Mouse (Mus musculus) limb, embryonic 10.5 days (tissue): ENCODE measurements around the gene Glmn. TPM values are rescaled to one million over a fixed set of nuclear protein-coding genes. Genes with fewer than 3 reads are reported as not detected.

Experiments
- DNase-seq: peaks from one replicate; pipeline ENCODE4 v3.0.0-alpha.2; 2017; ENCODE audit warnings: low spot score
- H3K27ac ChIP-seq: fragments of 300-500 bp; sonication (generic); 2 replicates; pipeline ENCODE4 v1.5.1; 2016; ENCODE audit warnings: mild to moderate bottlenecking
- H3K27me3 ChIP-seq: fragments of 300-500 bp; sonication (generic); 2 replicates; pipeline ENCODE4 v1.6.1; 2016; ENCODE audit warnings: low read depth, mild to moderate bottlenecking; ENCODE audit not compliant: poor library complexity, severe bottlenecking
- H3K36me3 ChIP-seq: fragments of 300-500 bp; sonication (generic); 2 replicates; pipeline ENCODE4 v1.6.1; 2016; ENCODE audit warnings: mild to moderate bottlenecking, moderate library complexity
- H3K4me1 ChIP-seq: fragments of 300-500 bp; sonication (generic); 2 replicates; pipeline ENCODE4 v1.6.1; 2016
- H3K4me3 ChIP-seq: fragments of 300-500 bp; sonication (generic); 2 replicates; pipeline ENCODE4 v1.5.1; 2016; ENCODE audit warnings: mild to moderate bottlenecking, moderate library complexity
- H3K9me3 ChIP-seq: fragments of 300-500 bp; sonication (generic); replicated peaks from 2 replicates; pipeline ENCODE4 v1.6.1; 2016; ENCODE audit warnings: mild to moderate bottlenecking
- WGBS: fragments of 180-500 bp; shearing (Covaris S2); methylation state at CpG from one replicate; pipeline ENCODE4 v1.1.7; 2016; 5-methylcytosine and 5-hydroxymethylcytosine counted together
- polyA plus RNA-seq: library from polyadenylated mRNA; unstranded; fragments of >200 nt; fragmentation: Nextera tagmentation; extraction: Ambion mirVana; gene quantifications from 2 replicates; pipeline ENCODE4 v1.2.1, GENCODE M21; 2016

Gene Glmn
- 33.0 and 39.0 TPM in 2 replicates for polyA plus RNA-seq

DNA sequence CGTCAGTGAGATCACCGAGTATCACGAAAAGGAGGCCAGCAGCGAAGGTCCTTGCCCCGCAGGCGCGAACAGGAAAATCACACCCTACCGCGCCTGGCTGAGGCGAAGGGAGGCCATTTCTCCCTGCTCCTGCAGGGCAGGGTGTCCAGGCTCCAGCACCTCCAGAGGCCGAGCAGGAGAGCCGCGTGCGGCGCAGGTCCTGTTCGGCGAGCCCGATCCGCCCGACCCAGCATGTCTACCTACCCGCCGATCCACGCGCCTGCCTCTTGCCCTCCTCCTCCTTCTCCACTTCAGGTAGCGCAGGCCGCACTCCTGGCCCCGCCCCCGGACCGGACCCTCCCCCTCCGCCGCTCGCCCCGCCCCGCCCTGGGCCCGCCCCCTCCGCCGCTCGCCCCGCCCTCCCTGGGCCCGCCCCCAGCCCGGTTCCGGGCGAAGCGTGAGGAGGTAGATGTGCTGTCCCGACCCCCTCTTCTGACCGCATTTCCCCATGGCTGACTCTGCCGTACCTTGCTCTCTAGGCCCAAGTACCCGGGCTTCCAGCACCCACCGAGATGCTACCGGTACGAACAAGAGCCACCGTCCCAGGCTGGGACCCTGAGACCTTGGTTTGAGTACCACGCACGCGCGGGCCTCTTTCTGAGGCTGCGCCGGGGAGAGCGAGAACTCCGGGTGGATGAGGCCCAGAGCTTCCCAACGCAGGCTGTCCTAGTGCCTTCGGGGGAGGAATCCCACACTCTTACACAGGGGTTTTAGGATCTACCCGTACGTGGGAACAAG, at the start of gene Glmn, which contains the start of gene Rpap2:
TSS of gene Glmn (minus strand) at position 588 of the 777 bp plus-strand sequence.
TSS of gene Rpap2 (plus strand) at position 73 of the 777 bp plus-strand sequence.
- Histone ChIP-seq H3K27ac (peak within 1 kb of the TSS; percentile 95), H3K4me1 (peaks cover 10% of the 10 kb centered on the region), H3K27me3 (no peaks in the 10 kb centered on the region), H3K9me3 (no peaks in the 10 kb centered on the region), H3K36me3 (peaks cover 28% of the 10 kb centered on the region), H3K4me3 (peak within 1 kb of the TSS; percentile 82)
- peak; percentile 95 for DNase-seq
- under 1% methylated on average over 57 of the region's 64 CpGs for WGBS

DNA sequence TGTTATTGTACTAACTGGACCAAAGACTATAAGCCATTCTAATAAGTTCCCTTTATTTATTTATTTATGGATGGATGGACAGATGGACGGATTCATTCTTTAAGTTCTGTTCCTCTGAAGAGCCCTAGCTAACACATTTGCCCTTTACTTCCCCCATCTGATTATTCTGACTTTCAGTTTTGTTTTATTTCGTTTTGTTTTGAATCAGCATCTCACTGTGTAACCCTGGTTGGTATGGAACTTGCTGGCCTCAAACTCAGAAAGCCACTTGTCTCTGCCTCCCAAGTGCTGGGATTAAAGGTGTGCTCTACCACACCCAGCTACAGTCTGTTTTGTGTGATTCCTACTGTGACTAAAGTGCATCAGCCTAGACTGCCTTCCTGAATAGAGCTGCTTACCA, 48.2 kb upstream of the Glmn start:
- H3K9me3 ChIP-seq = no peaks in the 10 kb centered on the region
- no peak overlapping the region for H3K4me3 ChIP-seq
- WGBS = 94% methylated on average over 2 of the region's 2 CpGs
- no peak for DNase-seq
- H3K4me1 ChIP-seq = no peaks in the 10 kb centered on the region
- no peak overlapping the region for H3K27ac ChIP-seq
- peaks cover 14% of the 10 kb centered on the region for H3K36me3 ChIP-seq
- H3K27me3 ChIP-seq = no peaks in the 10 kb centered on the region

DNA sequence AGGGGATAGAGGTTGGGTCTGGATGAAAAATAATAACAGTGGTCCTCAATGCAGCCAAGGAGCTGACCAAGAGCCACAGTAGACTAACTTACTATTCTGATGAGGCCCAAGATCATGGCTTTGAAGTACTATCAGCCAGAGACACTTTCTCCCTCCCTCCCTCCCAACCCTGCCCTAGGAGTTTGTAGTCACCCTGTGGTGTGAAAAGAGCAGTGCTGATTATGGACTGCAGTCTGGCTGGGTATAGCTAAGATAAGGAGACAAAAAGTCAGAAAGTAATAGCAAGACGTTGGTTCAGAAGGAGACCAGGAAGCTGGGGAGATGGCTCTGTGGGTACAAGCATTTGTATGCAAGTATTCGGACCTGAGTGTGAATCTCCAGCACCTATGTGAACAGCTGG, 46.9 kb upstream of the Glmn start:
- whole genome bisulfite sequencing = 87% methylated on average over 2 of the region's 2 CpGs
- no peak for DNase-seq
- Histone ChIP-seq H3K4me1 (no peaks in the 10 kb centered on the region), H3K4me3 (no peak overlapping the region), H3K36me3 (peaks cover 15% of the 10 kb centered on the region), H3K27ac (no peak overlapping the region), H3K27me3 (no peaks in the 10 kb centered on the region), H3K9me3 (no peaks in the 10 kb centered on the region)

DNA sequence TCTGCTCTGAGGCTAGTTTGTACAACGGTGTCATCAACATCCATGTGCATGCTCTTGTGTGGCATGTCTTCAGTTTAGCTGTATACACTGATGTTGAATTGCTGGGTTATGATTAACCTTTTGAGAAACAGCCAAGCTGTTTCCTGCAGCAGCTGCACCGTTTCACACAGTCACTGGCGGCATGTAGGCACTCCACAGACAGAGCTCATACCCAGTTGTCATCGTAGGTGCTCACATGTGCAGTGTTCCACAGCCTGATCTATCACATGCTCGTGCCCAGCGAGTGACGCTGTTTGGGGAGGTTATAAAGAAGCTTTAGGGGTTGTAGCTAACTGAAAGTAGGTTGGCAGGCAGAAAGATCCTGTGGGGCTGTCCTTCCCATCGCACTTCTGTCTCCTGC, 40.7 kb upstream of the Glmn start:
- Histone ChIP-seq H3K4me1 (no peaks in the 10 kb centered on the region), H3K27ac (no peak overlapping the region), H3K36me3 (peaks cover 13% of the 10 kb centered on the region), H3K9me3 (no peaks in the 10 kb centered on the region), H3K27me3 (no peaks in the 10 kb centered on the region), H3K4me3 (no peak overlapping the region)
- DNase-seq = no peak
- WGBS = 95% methylated on average over 8 of the region's 8 CpGs

DNA sequence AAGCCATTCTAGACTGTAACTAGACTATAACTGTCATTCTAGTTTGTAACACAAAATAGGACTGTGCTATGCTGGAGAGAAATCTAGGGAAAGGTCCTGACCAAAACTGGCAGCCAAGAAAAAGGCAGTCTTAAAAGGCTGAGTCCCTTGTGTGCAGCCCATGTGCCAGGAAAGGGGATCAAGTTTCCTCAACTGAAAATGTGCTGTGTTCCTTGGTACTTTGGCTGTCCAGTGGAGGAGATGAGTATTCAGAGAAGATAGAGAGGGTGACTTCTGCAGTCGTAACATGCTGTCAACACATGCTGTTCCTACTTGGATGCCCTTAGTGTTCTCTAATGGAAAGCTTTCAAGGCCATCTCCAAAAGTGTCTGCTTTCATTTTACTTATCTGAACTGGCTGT, 39.4 kb upstream of the Glmn start:
- WGBS = 76% methylated on average over 1 of the region's 1 CpGs
- H3K4me3 ChIP-seq = no peak overlapping the region
- DNase-seq = no peak
- H3K27ac ChIP-seq = no peak overlapping the region
- H3K4me1 ChIP-seq = no peaks in the 10 kb centered on the region
- H3K9me3 ChIP-seq = no peaks in the 10 kb centered on the region
- H3K27me3 ChIP-seq = no peaks in the 10 kb centered on the region
- peaks cover 10% of the 10 kb centered on the region for H3K36me3 ChIP-seq

DNA sequence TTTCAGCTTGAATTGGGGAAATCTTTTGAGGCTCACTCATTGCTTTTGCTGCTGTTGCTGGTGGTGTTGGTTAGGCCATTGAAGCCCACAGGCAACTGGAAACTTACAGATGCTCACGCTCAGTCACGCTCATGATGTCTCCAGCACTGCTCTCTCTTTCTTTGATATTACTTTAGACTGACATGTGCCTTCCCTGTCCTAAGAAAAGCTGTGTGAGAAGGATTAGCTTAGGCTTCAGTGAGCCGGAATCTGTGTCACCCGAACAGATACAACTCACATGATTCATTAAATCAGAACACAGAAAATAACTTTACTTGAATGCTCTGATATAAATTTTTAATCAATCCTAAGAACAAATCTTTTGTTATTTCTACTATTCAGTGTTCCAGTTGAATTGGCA, 36.0 kb upstream of the Glmn start:
- no peak for DNase-seq

GRCm38 (mm10) chr5:107621327-107621726, 23.6 kb upstream of the Glmn start:
- Histone ChIP-seq H3K4me3 (no peak overlapping the region), H3K27ac (no peak overlapping the region), H3K9me3 (no peaks in the 10 kb centered on the region), H3K27me3 (no peaks in the 10 kb centered on the region), H3K4me1 (no peaks in the 10 kb centered on the region), H3K36me3 (peaks cover 66% of the 10 kb centered on the region)
- DNase-seq = no peak
- WGBS = 96% methylated on average over 3 of the region's 3 CpGs

More for the DNA sequence above, 36.0 kb upstream of the Glmn start:
- H3K4me3 ChIP-seq = no peak overlapping the region
- H3K9me3 ChIP-seq = no peaks in the 10 kb centered on the region
- no peaks in the 10 kb centered on the region for H3K27me3 ChIP-seq
- peaks cover 25% of the 10 kb centered on the region for H3K36me3 ChIP-seq
- 96% methylated on average over 4 of the region's 4 CpGs for WGBS
- H3K27ac ChIP-seq = no peak overlapping the region
- no peaks in the 10 kb centered on the region for H3K4me1 ChIP-seq

DNA sequence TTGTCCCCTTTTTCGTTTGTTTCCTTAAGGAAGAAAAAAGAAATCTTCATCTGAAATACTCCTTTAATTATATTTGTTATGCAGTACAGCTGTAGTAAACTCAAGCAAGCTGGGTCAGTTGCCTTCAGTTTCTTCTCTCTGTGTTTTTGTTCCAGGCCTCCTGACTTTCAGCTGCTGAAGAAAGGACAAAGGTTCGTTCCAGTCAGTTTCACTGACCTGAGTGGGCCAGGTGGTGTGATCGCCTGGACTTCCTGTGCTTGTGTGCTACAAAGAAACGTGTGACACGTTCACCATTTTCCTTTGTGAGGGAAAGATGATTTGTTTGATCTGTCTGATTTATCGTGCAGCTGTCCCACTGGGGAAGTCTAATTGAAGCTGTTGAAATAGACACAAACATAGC, 20.3 kb upstream of the Glmn start:
- Histone ChIP-seq H3K4me1 (no peaks in the 10 kb centered on the region), H3K36me3 (peaks cover 77% of the 10 kb centered on the region), H3K27ac (no peak overlapping the region), H3K4me3 (no peak overlapping the region), H3K9me3 (no peaks in the 10 kb centered on the region), H3K27me3 (no peaks in the 10 kb centered on the region)
- WGBS = 91% methylated on average over 6 of the region's 6 CpGs
- DNase-seq = no peak

DNA sequence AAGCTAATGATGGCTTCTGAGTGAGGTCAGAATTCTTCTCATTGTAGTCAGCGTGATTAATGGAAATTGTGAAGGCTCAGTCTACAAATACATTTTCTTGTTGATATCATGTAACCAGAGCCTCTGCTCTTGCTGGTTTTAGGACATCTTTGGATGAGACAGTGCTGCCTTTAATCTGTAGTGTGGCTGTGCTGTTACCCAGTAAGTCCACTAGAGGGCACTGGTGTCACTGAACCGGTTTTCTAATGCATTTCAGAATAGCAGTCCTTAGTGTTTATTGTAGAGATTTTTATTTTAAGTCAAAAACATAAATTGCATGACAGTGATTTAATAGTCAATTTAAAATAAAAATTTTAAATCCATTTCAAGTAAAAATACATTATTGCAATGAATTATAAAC, 13.5 kb upstream of the Glmn start:
- peaks cover 40% of the 10 kb centered on the region for H3K36me3 ChIP-seq
- no peaks in the 10 kb centered on the region for H3K9me3 ChIP-seq
- no peak overlapping the region for H3K27ac ChIP-seq
- no peaks in the 10 kb centered on the region for H3K27me3 ChIP-seq
- WGBS = under 1% methylated on average over 2 of the region's 2 CpGs
- no peak overlapping the region for H3K4me3 ChIP-seq
- peak; percentile 60 for DNase-seq
- no peaks in the 10 kb centered on the region for H3K4me1 ChIP-seq

GRCm38 (mm10) chr5:107598380-107598779, 692 bp upstream of the Glmn start:
- H3K27ac ChIP-seq = 0 out of 2 replicates have a peak overlapping the region, but pooled peaks have one; percentile 95
- H3K4me1 ChIP-seq = peaks cover 10% of the 10 kb centered on the region
- no peaks in the 10 kb centered on the region for H3K27me3 ChIP-seq
- H3K9me3 ChIP-seq = no peaks in the 10 kb centered on the region
- DNase-seq = no peak
- peak overlapping the region; percentile 82 for H3K4me3 ChIP-seq
- whole genome bisulfite sequencing = 33% methylated on average over 4 of the region's 4 CpGs
- H3K36me3 ChIP-seq = peaks cover 29% of the 10 kb centered on the region

- H3K4me1 ChIP-seq = no peaks in the 10 kb centered on the region
- no peak overlapping the region for H3K4me3 ChIP-seq
- H3K9me3 ChIP-seq = no peaks in the 10 kb centered on the region
- no peak overlapping the region for H3K27ac ChIP-seq
- 91% methylated on average over 9 of the region's 9 CpGs for WGBS
- H3K27me3 ChIP-seq = no peaks in the 10 kb centered on the region
- H3K36me3 ChIP-seq = peaks cover 67% of the 10 kb centered on the region
- no peak for DNase-seq
Observed at GRCm38 (mm10) chr5:107569148-107569547, 28.5 kb downstream of the Glmn start.

GRCm38 (mm10) chr5:107556969-107557368, 40.7 kb downstream of the Glmn start:
- Histone ChIP-seq H3K4me3 (no peak overlapping the region), H3K27ac (no peak overlapping the region), H3K9me3 (no peaks in the 10 kb centered on the region), H3K36me3 (peaks cover 74% of the 10 kb centered on the region), H3K27me3 (no peaks in the 10 kb centered on the region), H3K4me1 (no peaks in the 10 kb centered on the region)
- no peak for DNase-seq
- WGBS = 92% methylated on average over 3 of the region's 3 CpGs

- no peaks in the 10 kb centered on the region for H3K27me3 ChIP-seq
- no peak for DNase-seq
- no peaks in the 10 kb centered on the region for H3K4me1 ChIP-seq
- WGBS = 52% methylated on average over 5 of the region's 5 CpGs
- no peak overlapping the region for H3K27ac ChIP-seq
- no peak overlapping the region for H3K4me3 ChIP-seq
- peaks cover 64% of the 10 kb centered on the region for H3K36me3 ChIP-seq
- no peaks in the 10 kb centered on the region for H3K9me3 ChIP-seq
Observed at GRCm38 (mm10) chr5:107554336-107554735, 43.4 kb downstream of the Glmn start.
